Mouse (Mus musculus): ENCODE measurements around the gene Prkar2b.

DNA sequence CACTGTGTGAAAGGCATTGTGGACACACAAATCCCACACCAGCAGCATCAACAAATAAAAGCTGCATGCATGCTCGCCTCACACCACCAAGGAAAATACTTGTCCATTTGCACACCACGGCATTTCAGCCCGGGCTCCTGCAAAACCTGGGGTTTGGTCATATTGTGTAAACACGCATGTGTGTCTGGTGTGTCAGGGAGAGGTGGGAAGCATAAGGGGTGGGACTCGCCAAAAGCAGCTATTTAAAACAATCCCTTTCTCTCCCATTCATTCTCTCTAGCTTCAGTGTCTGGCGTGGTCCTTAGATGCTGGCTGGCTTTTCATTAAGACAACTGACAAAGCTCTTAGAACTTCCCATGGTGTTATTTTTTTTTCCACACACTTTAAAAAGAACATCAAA, 1.4 kb downstream of the Prkar2b start:
- TF ChIP-seq CTCF (IDR thresholded peaks at IDR 0.05; ENCODE audit: low read depth, low read length) (no peak), POLR2A (IDR thresholded peaks at IDR 0.05; ENCODE audit: borderline replicate concordance, low read depth, low read length) (no peak)
